Mouse (Mus musculus) forebrain, postnatal 0 days (tissue): Measurements from ENCODE around the gene Anks1. TPM values are rescaled to one million over a fixed set of nuclear protein-coding genes. Genes with fewer than 3 reads are reported as not detected.

Experiments
- ATAC-seq: fragments of 200-750 bp; cut with Nextera tagmentation; 2 replicates; pipeline ENCODE4 v1.8.0; 2017; ENCODE audit warnings: mild to moderate bottlenecking, moderate library complexity
- DNase-seq: peaks from one replicate; pipeline ENCODE4 v3.0.0-alpha.2; 2015
- H3K27ac ChIP-seq: fragments of 300-500 bp; sonication (generic); 2 replicates; pipeline ENCODE4 v1.5.1; 2014; ENCODE audit warnings: low read depth, mild to moderate bottlenecking, antibody characterized with exemption, low read length, moderate library complexity, mixed read lengths
- H3K27me3 ChIP-seq: fragments of 300-500 bp; sonication (generic); 2 replicates; pipeline ENCODE4 v1.6.1; 2014; ENCODE audit warnings: mild to moderate bottlenecking, low read length, mixed read lengths; ENCODE audit not compliant: insufficient read depth
- H3K36me3 ChIP-seq: fragments of 300-500 bp; sonication (generic); 2 replicates; pipeline ENCODE4 v1.6.1; 2014; ENCODE audit warnings: mild to moderate bottlenecking, moderate library complexity; ENCODE audit not compliant: insufficient read depth
- H3K4me1 ChIP-seq: fragments of 300-500 bp; sonication (generic); 2 replicates; pipeline ENCODE4 v1.6.1; 2014; ENCODE audit warnings: antibody characterized with exemption; ENCODE audit not compliant: insufficient read depth
- H3K4me2 ChIP-seq: fragments of 300-500 bp; sonication (generic); 2 replicates; pipeline ENCODE4 v1.6.1; 2014; ENCODE audit warnings: low read depth, mild to moderate bottlenecking, moderate library complexity
- H3K4me3 ChIP-seq: fragments of 300-500 bp; sonication (generic); 2 replicates; pipeline ENCODE4 v1.5.1; 2014; ENCODE audit warnings: low read depth, low read length, mixed read lengths
- H3K9ac ChIP-seq: fragments of 300-500 bp; sonication (generic); 2 replicates; pipeline ENCODE4 v1.6.1; 2014; ENCODE audit warnings: mild to moderate bottlenecking
- H3K9me3 ChIP-seq: fragments of 300-500 bp; sonication (generic); 2 replicates; pipeline ENCODE4 v1.6.1; 2016; ENCODE audit warnings: low read length
- CTCF ChIP-seq: sonication (generic); IDR thresholded peaks from 2 replicates; pipeline ENCODE4 v1.5.1; 2016; ENCODE audit warnings: antibody characterized with exemption, control low read depth, low read depth
- WGBS: fragments of 180-500 bp; shearing (Covaris S2); extraction: QIAGEN DNeasy Blood & Tissue Kit; methylation state at CpG from one replicate; pipeline ENCODE4 v1.1.7; 2014; 5-methylcytosine and 5-hydroxymethylcytosine counted together
- polyA plus RNA-seq: library from polyadenylated mRNA; unstranded; fragments of >200 nt; fragmentation: Nextera tagmentation; extraction: Ambion mirVana; gene quantifications from 2 replicates; pipeline ENCODE4 v1.2.1, GENCODE M21; 2015
- total RNA-seq: library from RNA; depleted of rRNA; stranded (reverse); fragments of >200 nt; gene quantifications from 2 replicates; pipeline ENCODE4 v1.2.3, GENCODE M21; 2014; rRNA removed

The Anks1 gene
- total RNA-seq: 45.0 and 67.4 TPM in 2 replicates
- 16.8 and 21.1 TPM in 2 replicates for polyA plus RNA-seq

GRCm38 (mm10) chr17:27908888-27909621 is at the start of gene Anks1:
Gene Anks1 (plus strand): TSS chr17:27909306.
- Histone ChIP-seq H3K4me2 (peak within 1 kb of the TSS; percentile 79), H3K27ac (peak within 1 kb of the TSS; percentile 93), H3K9me3 (no peaks in the 10 kb centered on the region), H3K4me3 (peak within 1 kb of the TSS; percentile 96), H3K9ac (peak within 1 kb of the TSS; percentile 77), H3K4me1 (peaks cover 18% of the 10 kb centered on the region; the same call in 1 of the 2 replicates), H3K36me3 (peaks cover 12% of the 10 kb centered on the region), H3K27me3 (no peaks in the 10 kb centered on the region)
- no peak; the same call in 1 of the 2 replicates for TF ChIP-seq CTCF
- under 1% methylated on average over 54 of the region's 78 CpGs for WGBS
- ATAC-seq (peak; percentile 88), DNase-seq (peak; percentile 95)

- Histone ChIP-seq H3K27ac (no peak overlapping the region), H3K27me3 (no peaks in the 10 kb centered on the region), H3K36me3 (no peaks in the 10 kb centered on the region), H3K9me3 (no peaks in the 10 kb centered on the region), H3K4me1 (no peaks in the 10 kb centered on the region), H3K9ac (no peak overlapping the region), H3K4me3 (no peak overlapping the region), H3K4me2 (no peak overlapping the region)
- peak; percentile 35 for TF ChIP-seq CTCF
- 77% methylated on average over 2 of the region's 2 CpGs for WGBS
- DNase-seq (no peak), ATAC-seq (no peak)
Measured at GRCm38 (mm10) chr17:27865461-27865860, 43.6 kb upstream of the Anks1 start.

- Histone ChIP-seq H3K9me3 (no peaks in the 10 kb centered on the region), H3K27me3 (no peaks in the 10 kb centered on the region), H3K4me1 (no peaks in the 10 kb centered on the region), H3K36me3 (no peaks in the 10 kb centered on the region), H3K9ac (no peak overlapping the region), H3K27ac (no peak overlapping the region), H3K4me2 (no peak overlapping the region), H3K4me3 (no peak overlapping the region)
- no peak for ATAC-seq
- 86% methylated on average over 4 of the region's 4 CpGs for WGBS
- DNase-seq: no peak
- TF ChIP-seq CTCF: no peak
Measured at GRCm38 (mm10) chr17:27866737-27867136, 42.4 kb upstream of the Anks1 start.

GRCm38 (mm10) chr17:27871851-27872250 is 37.3 kb upstream of the Anks1 start:
- H3K9me3 ChIP-seq: no peaks in the 10 kb centered on the region
- H3K27ac ChIP-seq: no peak overlapping the region
- H3K4me2 ChIP-seq: no peak overlapping the region
- WGBS: 51% methylated on average over 3 of the region's 3 CpGs
- H3K9ac ChIP-seq: no peak overlapping the region
- no peaks in the 10 kb centered on the region for H3K27me3 ChIP-seq
- no peak overlapping the region for H3K4me3 ChIP-seq
- no peaks in the 10 kb centered on the region for H3K36me3 ChIP-seq
- no peak for TF ChIP-seq CTCF
- DNase-seq: peak; percentile 65
- peak; percentile 73 for ATAC-seq
- H3K4me1 ChIP-seq: no peaks in the 10 kb centered on the region

GRCm38 (mm10) chr17:27873583-27873982 is 35.5 kb upstream of the Anks1 start:
- Histone ChIP-seq H3K27me3 (no peaks in the 10 kb centered on the region), H3K9ac (no peak overlapping the region), H3K9me3 (no peaks in the 10 kb centered on the region), H3K4me1 (no peaks in the 10 kb centered on the region), H3K4me3 (no peak overlapping the region), H3K4me2 (no peak overlapping the region), H3K27ac (no peak overlapping the region), H3K36me3 (no peaks in the 10 kb centered on the region)
- ATAC-seq: no peak
- 74% methylated on average over 3 of the region's 3 CpGs for WGBS
- DNase-seq: no peak
- no peak for TF ChIP-seq CTCF

- Histone ChIP-seq H3K4me1 (no peaks in the 10 kb centered on the region), H3K27ac (no peak overlapping the region), H3K4me2 (no peak overlapping the region), H3K27me3 (no peaks in the 10 kb centered on the region), H3K4me3 (no peak overlapping the region), H3K9ac (no peak overlapping the region), H3K9me3 (no peaks in the 10 kb centered on the region), H3K36me3 (no peaks in the 10 kb centered on the region; the same call in 1 of the 2 replicates)
- TF ChIP-seq CTCF: no peak
- WGBS: 77% methylated on average over 5 of the region's 5 CpGs
- DNase-seq (no peak), ATAC-seq (no peak)
Measured at GRCm38 (mm10) chr17:27874510-27874909, 34.6 kb upstream of the Anks1 start.

GRCm38 (mm10) chr17:27881518-27881917 is 27.6 kb upstream of the Anks1 start:
- Histone ChIP-seq H3K4me2 (no peak overlapping the region), H3K9me3 (no peaks in the 10 kb centered on the region), H3K4me1 (no peaks in the 10 kb centered on the region), H3K27me3 (no peaks in the 10 kb centered on the region), H3K9ac (no peak overlapping the region), H3K27ac (no peak overlapping the region), H3K4me3 (no peak overlapping the region), H3K36me3 (peaks cover 48% of the 10 kb centered on the region)
- TF ChIP-seq CTCF: peak; percentile 39
- DNase-seq: peak; percentile 11
- 67% methylated on average over 11 of the region's 11 CpGs for WGBS
- no peak for ATAC-seq
